Mouse (Mus musculus) macrophage (primary cell): ENCODE measurements around the gene Med1. TPM values are rescaled to one million over a fixed set of nuclear protein-coding genes. Genes with fewer than 3 reads are reported as not detected.
"Not testable (repeated sequence)": the region's sequence is repeated elsewhere in the genome, so short reads cannot be mapped to it uniquely, and the experiment has no call there.

Experiments used
- H3K27ac ChIP-seq: fragments of 350-480 bp; formaldehyde crosslinking; 2 replicates; pipeline ENCODE4 v1.9.0; 2021
- H3K36me3 ChIP-seq: fragments of 350-480 bp; formaldehyde crosslinking; 2 replicates; pipeline ENCODE4 v1.9.0; 2021; ENCODE audit errors: inconsistent target
- H3K4me3 ChIP-seq: fragments of 350-480 bp; formaldehyde crosslinking; 2 replicates; pipeline ENCODE4 v1.9.0; 2021; ENCODE audit errors: inconsistent target
- H3K79me2 ChIP-seq: fragments of 350-480 bp; formaldehyde crosslinking; 2 replicates; pipeline ENCODE4 v1.9.0; 2021; ENCODE audit errors: inconsistent target
- WGBS: methylation state at CpG from one replicate; pipeline ENCODE4 v1.1.7; 2026; ENCODE audit warnings: inconsistent platforms; ENCODE audit not compliant: missing documents; 5-methylcytosine and 5-hydroxymethylcytosine counted together
- polyA plus RNA-seq: library from polyadenylated mRNA; stranded (reverse); fragments of 250-400 nt; gene quantifications from 3 replicates; pipeline ENCODE4 v1.2.4, GENCODE M21; 2018; ENCODE audit warnings: inconsistent platforms

Med1 gene
- polyA plus RNA-seq, 1 experiment from 2014 or later: 19.0 TPM

- Histone ChIP-seq H3K79me2 (peaks cover 100% of the 10 kb centered on the region), H3K36me3 (peaks cover 48% of the 10 kb centered on the region), H3K4me3 (no peak overlapping the region), H3K27ac (no peak overlapping the region)
- WGBS: 96% methylated on average over 9 of the region's 9 CpGs
Observed at GRCm38 (mm10) chr11:98187640-98188395, 5.3 kb downstream of the Med1 start.

GRCm38 (mm10) chr11:98182149-98182548, 10.9 kb downstream of the Med1 start:
- peaks cover 58% of the 10 kb centered on the region for H3K79me2 ChIP-seq
- peaks cover 74% of the 10 kb centered on the region for H3K36me3 ChIP-seq
- not testable (repeated sequence) for H3K27ac ChIP-seq, H3K4me3 ChIP-seq
- WGBS: 71% methylated on average over 2 of the region's 3 CpGs

GRCm38 (mm10) chr11:98168400-98168799, 24.7 kb downstream of the Med1 start:
- WGBS: 78% methylated on average over 1 of the region's 1 CpGs
- H3K36me3 ChIP-seq: peaks cover 93% of the 10 kb centered on the region
- no peak overlapping the region for H3K4me3 ChIP-seq
- no peaks in the 10 kb centered on the region for H3K79me2 ChIP-seq
- H3K27ac ChIP-seq: no peak overlapping the region

- H3K36me3 ChIP-seq: peaks cover 36% of the 10 kb centered on the region
- 84% methylated on average over 6 of the region's 6 CpGs for WGBS
- no peak overlapping the region for H3K4me3 ChIP-seq
Observed at GRCm38 (mm10) chr11:98155094-98155493, 38.0 kb downstream of the Med1 start.

GRCm38 (mm10) chr11:98150625-98151156, 42.4 kb downstream of the Med1 start:
- WGBS: 7% methylated on average over 10 of the region's 10 CpGs
- Histone ChIP-seq H3K79me2 (peaks cover 28% of the 10 kb centered on the region), H3K27ac (no peak overlapping the region), H3K4me3 (no peak overlapping the region; the same call in 1 of the 2 replicates), H3K36me3 (no peaks in the 10 kb centered on the region)

More at GRCm38 (mm10) chr11:98155094-98155493, 38.0 kb downstream of the Med1 start:
- no peak overlapping the region for H3K27ac ChIP-seq
- no peaks in the 10 kb centered on the region for H3K79me2 ChIP-seq

- peak within 1 kb of the TSS; percentile 39 for H3K27ac ChIP-seq
- H3K79me2 ChIP-seq: peaks cover 35% of the 10 kb centered on the region
- 2% methylated on average over 52 of the region's 65 CpGs for WGBS
- peak within 1 kb of the TSS; percentile 62 for H3K4me3 ChIP-seq
- no peaks in the 10 kb centered on the region for H3K36me3 ChIP-seq
Observed at GRCm38 (mm10) chr11:98149786-98150624, 43.1 kb downstream of the Med1 start, which contains the start of gene Fbxl20. Fbxl20 (minus strand) TSS chr11:98150403.

- Histone ChIP-seq H3K36me3 (no peaks in the 10 kb centered on the region), H3K27ac (no peak overlapping the region), H3K79me2 (peaks cover 42% of the 10 kb centered on the region), H3K4me3 (peak overlapping the region; percentile 60)
- under 1% methylated on average over 42 of the region's 57 CpGs for WGBS
Observed at GRCm38 (mm10) chr11:98149304-98149750, 43.8 kb downstream of the Med1 start.

- Histone ChIP-seq H3K27ac (peak overlapping the region; percentile 47), H3K36me3 (no peaks in the 10 kb centered on the region), H3K4me3 (peak overlapping the region; percentile 60), H3K79me2 (peaks cover 48% of the 10 kb centered on the region)
- 1% methylated on average over 45 of the region's 45 CpGs for WGBS
Observed at GRCm38 (mm10) chr11:98148551-98149301, 44.4 kb downstream of the Med1 start.

GRCm38 (mm10) chr11:98145856-98146255, 47.2 kb downstream of the Med1 start:
- WGBS: 89% methylated on average over 5 of the region's 7 CpGs
- Histone ChIP-seq H3K4me3 (no peak overlapping the region), H3K36me3 (no peaks in the 10 kb centered on the region), H3K79me2 (peaks cover 75% of the 10 kb centered on the region), H3K27ac (no peak overlapping the region)

- Histone ChIP-seq H3K27ac (no peak overlapping the region), H3K36me3 (no peaks in the 10 kb centered on the region), H3K79me2 (peaks cover 99% of the 10 kb centered on the region), H3K4me3 (no peak overlapping the region)
- WGBS: 93% methylated on average over 2 of the region's 2 CpGs
Observed at GRCm38 (mm10) chr11:98142545-98142944, 50.5 kb downstream of the Med1 start.

GRCm38 (mm10) chr11:98138894-98139293, 54.2 kb downstream of the Med1 start:
- Histone ChIP-seq H3K36me3 (no peaks in the 10 kb centered on the region), H3K4me3 (no peak overlapping the region), H3K79me2 (peaks cover 99% of the 10 kb centered on the region), H3K27ac (no peak overlapping the region)
- whole genome bisulfite sequencing: 95% methylated on average over 7 of the region's 7 CpGs

- Histone ChIP-seq H3K36me3 (no peaks in the 10 kb centered on the region), H3K27ac (no peak overlapping the region), H3K4me3 (no peak overlapping the region), H3K79me2 (peaks cover 100% of the 10 kb centered on the region)
- 95% methylated on average over 11 of the region's 11 CpGs for WGBS
Observed at GRCm38 (mm10) chr11:98137836-98138235, 55.3 kb downstream of the Med1 start.

- no peaks in the 10 kb centered on the region for H3K36me3 ChIP-seq
- H3K79me2 ChIP-seq: peaks cover 75% of the 10 kb centered on the region
- no peak overlapping the region for H3K27ac ChIP-seq
- WGBS: 94% methylated on average over 4 of the region's 4 CpGs
- no peak overlapping the region for H3K4me3 ChIP-seq
Observed at GRCm38 (mm10) chr11:98134951-98135350, 58.1 kb downstream of the Med1 start.

- no peaks in the 10 kb centered on the region; the same call in 1 of the 2 replicates for H3K79me2 ChIP-seq
- H3K4me3 ChIP-seq: no peak overlapping the region
- no peak overlapping the region for H3K27ac ChIP-seq
- WGBS: 94% methylated on average over 5 of the region's 5 CpGs
- H3K36me3 ChIP-seq: peaks cover 15% of the 10 kb centered on the region; the same call in 1 of the 2 replicates
Observed at GRCm38 (mm10) chr11:98123424-98123823, 69.7 kb downstream of the Med1 start.
